Mouse (Mus musculus): Measurements from ENCODE around the gene Gm28048.

Gm28048 gene

DNA sequence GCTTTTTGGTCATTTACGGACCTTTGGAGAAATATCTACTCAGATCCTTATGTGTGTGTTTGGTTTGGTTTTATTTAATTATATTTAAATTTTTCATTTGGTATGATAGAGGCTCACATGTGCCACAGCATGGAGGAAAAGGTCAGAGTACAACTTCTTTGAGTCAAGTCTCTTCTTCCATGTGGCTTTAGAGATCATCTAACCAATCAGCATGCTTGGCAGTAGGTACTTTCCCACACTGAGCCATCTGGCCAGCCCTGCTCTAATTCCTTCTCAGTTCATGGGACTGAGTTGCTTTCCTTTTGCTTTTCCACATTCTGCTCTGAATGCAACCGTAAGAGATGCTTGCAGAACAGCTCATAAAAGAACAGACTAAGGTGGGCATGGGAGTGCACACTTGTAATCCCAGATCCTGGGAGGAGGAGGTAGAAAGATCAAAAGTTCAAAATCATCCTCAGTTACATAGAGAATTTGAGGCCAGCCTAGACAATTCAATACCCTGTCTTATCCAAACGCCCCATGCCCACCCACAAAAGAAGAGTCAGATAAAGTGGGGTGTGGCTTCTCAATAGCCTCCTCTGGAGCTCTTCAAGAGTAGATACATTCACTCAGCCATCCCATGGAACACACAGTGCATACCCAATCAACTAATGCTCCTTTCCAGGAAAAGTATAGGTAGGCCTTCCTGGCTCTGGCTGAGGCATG is 188.6 kb downstream of the Gm28048 start:
- peak in 1 of 2 experiments; percentile 29 for DNase-seq

DNA sequence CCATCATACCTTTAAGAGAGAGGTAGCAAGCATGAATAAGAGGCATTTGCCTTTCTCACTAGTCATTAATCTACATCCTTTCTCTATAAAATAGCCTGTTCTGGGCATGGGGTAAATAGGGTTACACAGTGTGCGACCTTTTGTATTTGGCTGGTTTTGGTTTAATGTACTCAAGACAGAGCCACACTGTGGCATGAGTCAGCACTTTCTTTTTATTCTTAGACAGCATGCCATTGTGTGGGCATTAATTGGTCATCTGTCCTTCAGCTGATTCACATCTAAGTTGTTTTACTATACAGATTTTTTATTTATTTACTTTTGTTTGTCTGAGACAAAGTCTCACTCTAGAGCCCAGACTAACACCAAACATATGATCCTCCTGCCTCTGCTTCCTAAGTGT is 189.7 kb downstream of the Gm28048 start:
- no peak for DNase-seq

DNA sequence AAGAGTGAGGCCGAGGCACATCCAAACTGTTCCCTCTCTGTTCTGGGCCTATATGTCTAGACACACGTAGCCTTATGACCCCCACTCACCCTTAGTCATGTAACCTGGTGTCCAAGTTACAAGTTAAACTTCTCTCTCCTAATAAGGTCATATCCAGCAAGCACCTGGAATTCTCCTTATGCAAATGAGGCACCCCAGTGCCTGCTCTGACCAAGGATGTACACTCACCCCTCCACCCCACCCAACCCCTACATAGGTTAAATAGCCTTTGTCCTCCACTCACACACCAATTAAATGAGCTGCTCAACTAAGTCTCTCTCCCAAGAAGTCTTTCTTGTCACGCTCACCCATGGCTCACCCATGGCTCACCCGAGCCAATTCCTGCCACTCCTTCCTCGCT is 190.2 kb downstream of the Gm28048 start:
- DNase-seq: no peak

DNA sequence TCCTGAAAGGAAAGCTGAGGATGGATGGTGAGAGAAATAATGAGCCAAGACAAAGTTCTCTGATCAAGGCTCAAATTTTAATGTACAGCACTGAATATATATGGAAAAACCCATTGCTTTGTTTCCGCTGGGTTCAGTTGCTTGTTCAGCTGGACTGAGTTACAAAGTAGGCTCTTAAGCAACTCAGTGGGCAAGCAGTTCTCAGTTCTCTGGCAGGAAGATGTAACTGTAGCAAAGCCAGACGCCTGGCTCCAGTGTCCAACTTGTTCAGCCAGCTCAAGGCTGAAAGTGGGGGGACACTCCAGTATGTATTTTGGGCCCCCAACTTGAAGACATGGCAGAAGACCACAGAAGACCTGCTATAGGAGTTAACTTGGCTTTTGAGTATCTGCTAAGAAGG is 194.1 kb downstream of the Gm28048 start:
- DNase-seq: no peak
